Mouse (Mus musculus) retina, embryonic 14.5 days (tissue): ENCODE data around the gene Gm4070.
"Not testable (repeated sequence)": the region's sequence is repeated elsewhere in the genome, so short reads cannot be mapped to it uniquely, and the experiment has no call there.

Experiments
- DNase-seq: peaks from one replicate; pipeline ENCODE4 v3.0.0-alpha.2; 2015; ENCODE audit warnings: low spot score

Gene Gm4070

DNA sequence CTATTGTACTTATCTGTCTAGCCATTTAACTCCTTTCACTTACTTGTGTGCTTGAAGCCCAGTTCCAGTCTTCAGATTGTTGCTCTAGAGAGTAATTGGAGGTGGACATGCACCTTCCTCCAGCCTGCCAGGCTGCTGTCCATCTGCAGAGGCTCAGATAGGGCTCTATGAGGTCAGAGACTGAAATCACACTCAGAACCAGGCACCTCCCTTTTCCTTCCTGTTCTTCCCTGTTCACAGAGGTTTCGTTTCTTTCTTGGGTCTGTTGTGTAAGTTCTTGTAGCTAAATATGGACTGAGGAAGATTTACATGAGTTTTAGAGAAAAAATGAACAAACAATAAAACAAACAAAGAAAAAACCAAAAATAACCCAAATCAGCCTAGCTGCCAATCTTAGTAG lies at the start of gene Gm4070:
Gm4070 (minus strand) TSS at position 156 of the 400 bp plus-strand sequence.
- DNase-seq: not testable (repeated sequence)

DNA sequence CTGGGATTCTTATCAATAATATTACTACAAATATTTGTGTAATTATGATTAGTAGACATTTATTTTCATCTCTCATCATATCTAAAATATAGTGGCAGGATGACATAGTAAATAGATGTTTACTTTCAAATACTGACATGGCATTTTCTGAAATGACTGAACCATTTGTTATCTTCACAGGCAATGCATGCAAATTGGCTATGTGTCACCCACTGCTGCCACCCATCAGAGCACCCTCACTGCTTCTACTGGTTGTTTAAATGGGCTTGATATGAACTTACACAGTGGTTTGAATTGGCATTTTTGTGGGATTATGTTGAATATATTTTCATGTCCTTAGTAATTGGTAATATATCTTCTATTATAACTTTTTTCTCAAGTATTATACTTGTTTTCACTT lies 773 bp upstream of the Gm4070 start:
- not testable (repeated sequence) for DNase-seq

DNA sequence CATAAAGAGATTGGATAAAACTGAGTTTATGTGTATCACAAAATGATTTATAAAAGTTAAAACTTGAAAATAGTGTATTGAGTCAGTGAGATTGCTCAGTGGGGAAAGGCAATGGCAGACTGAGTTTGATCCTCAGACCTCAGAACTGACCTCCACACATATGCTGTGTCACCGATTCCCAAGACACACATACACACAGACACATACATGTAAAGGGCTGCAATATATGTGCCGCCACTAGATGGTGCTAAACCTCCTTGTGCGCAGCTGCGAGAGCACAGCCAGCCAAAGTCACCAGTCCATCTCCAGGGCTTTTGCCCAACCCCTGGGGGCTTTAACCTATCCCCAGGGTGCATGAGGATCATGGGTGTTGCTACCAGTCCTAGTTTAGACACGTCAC lies 1.4 kb downstream of the Gm4070 start:
- DNase-seq: not testable (repeated sequence)

DNA sequence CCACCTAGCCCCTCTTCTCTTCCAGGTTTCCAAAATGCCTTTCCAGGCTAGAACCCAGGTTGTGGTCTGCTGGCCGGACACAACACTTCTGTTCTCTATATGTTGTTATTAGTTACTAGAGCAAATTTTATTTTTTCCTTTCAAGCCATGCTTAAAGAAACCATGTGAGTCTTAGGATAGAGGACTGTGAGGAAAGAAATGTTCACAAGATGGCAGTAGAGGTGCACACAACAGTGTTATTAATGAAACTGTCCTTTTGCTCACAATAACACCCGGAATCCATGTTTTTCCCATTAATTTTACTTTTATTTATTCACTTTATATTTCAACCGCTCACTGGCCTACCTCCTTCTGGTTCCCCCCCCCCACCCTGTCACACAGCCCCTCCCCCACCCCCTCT lies 8.5 kb downstream of the Gm4070 start:
- not testable (repeated sequence) for DNase-seq

DNA sequence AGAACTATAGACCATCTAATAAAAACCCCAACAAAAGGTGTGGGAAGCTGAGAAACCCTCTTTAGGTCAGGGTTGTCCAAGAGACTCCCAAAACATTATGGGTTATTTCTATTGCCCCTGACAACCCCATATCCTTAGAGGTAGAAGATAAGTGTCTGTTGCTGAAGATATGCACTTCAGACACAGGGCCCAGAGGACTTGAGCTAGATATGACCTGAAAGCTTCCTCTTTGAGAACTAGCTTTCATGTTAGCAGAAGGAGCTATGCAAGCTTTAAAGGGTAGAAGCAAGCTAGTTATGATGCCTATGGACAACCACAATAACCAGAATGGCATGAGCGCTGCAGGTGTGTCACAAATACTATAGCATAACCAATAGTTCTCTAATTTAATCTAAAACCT lies 21.6 kb downstream of the Gm4070 start:
- not testable (repeated sequence) for DNase-seq

DNA sequence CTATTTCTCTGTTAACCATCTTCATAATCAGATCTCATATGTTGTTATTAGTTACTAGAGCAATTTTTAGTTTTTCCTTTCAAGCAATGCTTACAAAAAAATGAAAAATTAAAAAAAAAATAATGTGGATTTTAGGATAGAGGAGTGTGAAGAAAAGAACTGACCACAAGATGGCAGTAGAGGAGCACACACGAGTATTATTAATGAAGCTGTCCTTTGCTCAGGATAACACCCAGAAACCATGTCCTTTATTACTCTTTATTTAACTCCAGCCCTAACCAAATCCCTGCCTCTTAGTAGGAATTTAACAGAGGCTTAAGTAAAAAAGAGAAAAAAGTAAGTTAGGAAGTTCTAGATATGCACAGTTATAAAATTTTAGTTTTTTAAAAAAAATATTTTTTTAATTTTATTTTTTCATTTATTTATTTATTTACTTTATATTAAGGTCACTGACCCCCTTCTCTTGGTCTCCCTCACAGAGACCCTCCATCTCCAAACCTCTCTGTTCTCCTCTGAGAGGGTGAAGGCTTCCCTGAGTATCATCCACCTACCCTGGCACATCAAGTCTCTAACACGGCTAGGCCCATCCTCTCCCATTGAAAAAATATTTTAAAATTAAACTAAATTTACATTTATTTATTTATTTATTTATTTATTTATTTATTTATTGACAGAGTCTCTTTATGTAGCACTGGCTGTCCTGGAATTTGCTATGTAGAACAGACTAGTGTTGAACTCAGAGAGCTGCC lies 70.0 kb downstream of the Gm4070 start:
- not testable (repeated sequence) for DNase-seq

DNA sequence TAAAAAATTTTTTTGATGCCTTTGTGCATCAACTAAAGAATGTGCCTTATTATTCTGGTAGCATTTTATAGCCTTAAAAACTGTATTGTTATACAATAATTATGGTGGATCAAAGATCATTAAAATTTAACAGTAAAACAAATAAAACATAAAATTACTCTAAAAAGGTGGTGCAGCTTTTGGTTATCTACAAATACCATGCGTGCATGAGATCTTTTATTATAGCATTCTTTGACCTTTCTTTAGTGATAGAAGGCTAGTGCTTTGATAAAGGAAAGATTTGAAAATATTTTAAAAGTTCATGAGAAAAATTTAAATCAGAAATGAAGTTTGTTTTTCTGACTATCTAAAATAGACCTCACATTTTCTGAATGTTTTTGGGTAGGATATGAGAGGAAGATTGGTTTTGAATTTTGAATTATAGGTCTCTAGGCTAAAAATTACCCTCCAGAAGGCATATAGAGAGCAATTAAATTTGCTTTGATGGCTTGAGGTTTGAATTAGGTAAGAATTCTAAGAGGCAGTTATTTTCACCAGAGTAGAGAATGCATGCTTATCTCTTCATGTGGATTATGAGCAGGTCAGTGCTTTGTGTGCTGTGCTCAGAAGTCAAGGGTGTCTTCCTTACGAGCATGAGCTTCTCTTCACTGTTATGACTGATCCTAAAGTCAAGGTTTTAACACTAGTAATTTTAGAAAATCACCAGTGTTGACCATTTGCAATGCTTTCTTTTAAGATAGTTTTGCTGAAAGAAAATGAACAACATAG lies 73.9 kb downstream of the Gm4070 start:
- not testable (repeated sequence) for DNase-seq

DNA sequence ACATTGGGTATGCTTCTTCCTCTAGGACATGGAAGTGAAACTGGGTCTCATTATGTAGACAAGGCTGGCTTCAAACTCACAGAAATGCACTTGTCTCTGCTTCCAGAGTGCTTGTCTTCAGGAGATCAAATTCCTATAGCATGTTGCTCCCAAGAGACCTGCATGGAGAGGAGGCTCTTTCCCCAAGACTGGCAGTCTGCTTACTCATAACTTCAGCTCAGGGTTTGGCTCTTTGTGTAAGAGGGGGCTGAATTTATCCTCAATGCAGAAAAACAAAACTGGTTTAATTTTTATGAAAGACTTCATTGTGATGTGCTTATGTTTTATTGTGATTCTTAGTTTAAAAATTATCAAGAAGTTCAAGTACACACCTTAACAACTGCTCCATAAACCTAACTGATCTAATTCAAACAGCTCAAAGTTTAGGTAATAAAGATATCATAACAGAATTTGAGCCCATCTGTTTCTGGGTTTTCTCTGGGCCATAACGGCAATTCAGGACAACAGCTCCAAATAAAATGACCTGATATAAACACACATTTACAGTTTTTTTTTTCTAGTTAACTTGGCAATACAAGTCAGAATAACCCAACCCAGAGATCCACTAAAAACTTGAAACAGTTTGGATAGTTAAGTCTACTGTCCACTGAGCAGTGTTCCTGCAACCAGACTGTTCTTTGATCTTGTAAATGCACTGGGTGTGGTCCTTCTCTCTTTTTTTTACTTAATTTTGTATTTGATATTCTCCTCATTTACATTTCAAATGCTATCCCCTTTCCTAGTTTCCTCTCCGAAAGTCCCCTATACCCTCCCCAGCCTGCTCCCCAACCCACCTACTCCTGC lies 97.8 kb downstream of the Gm4070 start:
- not testable (repeated sequence) for DNase-seq
